Mouse (Mus musculus): ENCODE measurements around the gene Dusp7. TPM values are rescaled to one million over a fixed set of nuclear protein-coding genes. Genes with fewer than 3 reads are reported as not detected.

Gene Dusp7
- total RNA-seq, 2 experiments from 2014 or later = 80.7 to 82.0 TPM

- intact Hi-C loops (cut with DNase I) = no loop called here
- DNase-seq (ENCODE audit: extremely low spot score in 1 of 2, low spot score in 2 of 2) = no peak
Measured at GRCm38 (mm10) chr9:106410086-106410650, 41.7 kb downstream of the Dusp7 start.

GRCm38 (mm10) chr9:106411091-106411594 lies 42.7 kb downstream of the Dusp7 start:
- peak in 1 of 2 experiments; percentile 53 for DNase-seq (ENCODE audit: extremely low spot score in 1 of 2, low spot score in 2 of 2)
- intact Hi-C loops (cut with DNase I) = no loop called here

- intact Hi-C loops (cut with DNase I) = no loop called here
- DNase-seq (ENCODE audit: extremely low spot score in 1 of 2, low spot score in 2 of 2) = no peak
Measured at GRCm38 (mm10) chr9:106411729-106412128, 43.3 kb downstream of the Dusp7 start.

GRCm38 (mm10) chr9:106412210-106412609 lies 43.8 kb downstream of the Dusp7 start:
- intact Hi-C loops (cut with DNase I) = no loop called here
- DNase-seq (ENCODE audit: extremely low spot score in 1 of 2, low spot score in 2 of 2) = no peak

GRCm38 (mm10) chr9:106413606-106414005 lies 45.2 kb downstream of the Dusp7 start:
- DNase-seq (ENCODE audit: extremely low spot score in 1 of 2, low spot score in 2 of 2) = no peak
- intact Hi-C loops (cut with DNase I) = no loop called here

GRCm38 (mm10) chr9:106416826-106417225 lies 48.4 kb downstream of the Dusp7 start:
- peak in 1 of 2 experiments; percentile 58 for DNase-seq (ENCODE audit: extremely low spot score in 1 of 2, low spot score in 2 of 2)
- intact Hi-C loops (cut with DNase I) = no loop called here

GRCm38 (mm10) chr9:106417841-106418625 lies 49.6 kb downstream of the Dusp7 start:
- intact Hi-C loops (cut with DNase I) = no loop called here
- DNase-seq (ENCODE audit: extremely low spot score in 1 of 2, low spot score in 2 of 2) = peak; percentile 95 to 96

GRCm38 (mm10) chr9:106420608-106421007 lies 52.2 kb downstream of the Dusp7 start:
- intact Hi-C loops (cut with DNase I) = loop anchor here (1.0 to 10.0 kb wide), 4 partner anchors 52 to 246 kb away; partner anchors contain the start of genes Dusp7 and Wdr82
- DNase-seq (ENCODE audit: extremely low spot score in 1 of 2, low spot score in 2 of 2) = no peak

GRCm38 (mm10) chr9:106421033-106421864 lies 52.8 kb downstream of the Dusp7 start:
- intact Hi-C loops (cut with DNase I) = loop anchor here (1.0 to 10.0 kb wide), 4 partner anchors 52 to 246 kb away; partner anchors contain the start of genes Dusp7 and Wdr82
- DNase-seq (ENCODE audit: extremely low spot score in 1 of 2, low spot score in 2 of 2) = no peak

GRCm38 (mm10) chr9:106421865-106422160 lies 53.4 kb downstream of the Dusp7 start:
- intact Hi-C loops (cut with DNase I) = loop anchor here (1.0 to 10.0 kb wide), 4 partner anchors 53 to 247 kb away; partner anchors contain the start of genes Dusp7 and Wdr82
- peak; percentile 89 to 90 for DNase-seq (ENCODE audit: extremely low spot score in 1 of 2, low spot score in 2 of 2)

Other genes starting within 250 kb of the Dusp7 start
- gene Glyctk, start 210.5 kb upstream of the Dusp7 start, total RNA-seq (2021) = 1 to 10 TPM; 4.1 to 7.4 TPM
- 100 to 1,000 TPM; 155 to 158 TPM for gene Wdr82, start 197.7 kb upstream of the Dusp7 start, total RNA-seq (2021)
- 10 to 100 TPM; 20.8 to 24.5 TPM for gene Ppm1m, start 168.9 kb upstream of the Dusp7 start, total RNA-seq (2021)
- gene Twf2, start 165.5 kb upstream of the Dusp7 start, total RNA-seq (2021) = 10 to 100 TPM; 44.5 to 49.9 TPM
- gene Tlr9, start 146.0 kb upstream of the Dusp7 start, total RNA-seq (2021) = 1 to 10 TPM; 1.1 to 1.4 TPM
- 100 to 1,000 TPM; 125 to 127 TPM for gene Alas1, start 120.0 kb upstream of the Dusp7 start, total RNA-seq (2021)
- gene Poc1a, start 87.6 kb upstream of the Dusp7 start, total RNA-seq (2021) = 10 to 100 TPM; 15.6 to 17.8 TPM
- gene Rpl29, start 60.8 kb downstream of the Dusp7 start, total RNA-seq (2021) = 100 to 1,000 TPM; 378 to 397 TPM
- gene Acy1, start 69.7 kb downstream of the Dusp7 start, total RNA-seq (2021) = 1 to 10 TPM; 9.2 to 9.3 TPM
- gene Abhd14b, start 78.8 kb downstream of the Dusp7 start, total RNA-seq (2021) = 10 to 100 TPM in 1 of 2 experiments, 1 to 10 TPM in 1; 9.7 to 10.3 TPM
- gene Abhd14a, start 79.0 kb downstream of the Dusp7 start, total RNA-seq (2021) = 10 to 100 TPM; 55.7 to 59.6 TPM
- 100 to 1,000 TPM; 222 to 242 TPM for gene Pcbp4, start 84.7 kb downstream of the Dusp7 start, total RNA-seq (2021)
- 1 to 10 TPM; 2.2 to 2.8 TPM for gene Gpr62, start 97.3 kb downstream of the Dusp7 start, total RNA-seq (2021)
- gene Rrp9, start 107.3 kb downstream of the Dusp7 start, total RNA-seq (2021) = 10 to 100 TPM; 37.3 to 37.7 TPM
- gene Parp3, start 108.3 kb downstream of the Dusp7 start, total RNA-seq (2021) = 1 to 10 TPM; 2.5 to 3.2 TPM
- not detected for gene Iqcf1, start 131.3 kb downstream of the Dusp7 start, total RNA-seq (2021)
- 1 to 10 TPM in 1 of 2 experiments, under 1 TPM in 1; 0.92 to 1.2 TPM for gene Iqcf5, start 145.9 kb downstream of the Dusp7 start, total RNA-seq (2021)
- not detected for gene Iqcf3, start 193.0 kb downstream of the Dusp7 start, total RNA-seq (2021)
- not detected for gene Iqcf4, start 202.4 kb downstream of the Dusp7 start, total RNA-seq (2021)